Mouse (Mus musculus) mesoderm, embryonic 11.5 days (tissue): ENCODE data around the gene Otoa.

Experiments used
- DNase-seq: peaks from one replicate; pipeline ENCODE4 v3.0.0-alpha.2; 2012; ENCODE audit warnings: low read depth, low spot score

Otoa gene

DNA sequence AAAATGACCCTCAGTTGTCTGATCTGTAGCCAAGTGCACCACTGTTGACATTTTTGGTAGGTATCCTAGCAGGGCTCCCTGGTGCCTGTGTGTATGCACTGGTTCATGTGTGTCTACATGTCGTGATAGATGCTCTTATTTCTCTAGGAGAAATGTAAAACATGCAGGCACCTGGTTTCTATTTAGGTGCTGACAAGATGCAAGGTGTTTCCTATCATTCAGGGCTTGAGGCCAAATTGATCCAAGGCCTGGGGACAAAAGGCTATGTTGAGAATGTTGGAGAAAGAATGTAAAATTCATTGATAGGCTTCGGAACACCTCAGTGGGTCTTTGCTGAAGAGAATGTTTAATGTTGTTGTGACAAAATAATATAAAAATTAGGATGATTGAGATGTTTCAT is 366 bp downstream of the Otoa start:
- peak; percentile 11 for DNase-seq

- peak; percentile 30 for DNase-seq
Observed at GRCm38 (mm10) chr7:121082949-121083513, 1.6 kb downstream of the Otoa start.

- DNase-seq, result no peak
Observed at GRCm38 (mm10) chr7:121084840-121085453, 3.5 kb downstream of the Otoa start.

GRCm38 (mm10) chr7:121085500-121085899 is 4.0 kb downstream of the Otoa start:
- peak; percentile 33 for DNase-seq

DNA sequence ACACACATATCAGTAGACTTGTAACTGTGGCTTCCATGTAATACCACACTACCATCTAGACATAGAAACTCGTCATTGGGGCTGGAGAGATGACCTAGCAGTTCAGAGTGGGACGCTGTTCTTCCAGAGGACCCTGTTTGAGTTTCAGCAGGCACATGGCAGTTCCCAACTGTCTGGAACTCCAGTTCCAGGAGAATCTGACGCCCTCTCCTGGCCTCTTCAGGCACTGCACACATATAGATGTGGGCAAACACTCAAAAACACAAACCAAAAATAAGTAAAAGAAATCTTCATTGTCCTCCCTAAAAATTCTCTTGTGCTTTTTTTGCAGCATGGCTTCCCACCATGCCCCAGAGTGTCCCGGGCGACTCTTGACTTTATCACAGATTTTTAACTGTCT is 7.3 kb downstream of the Otoa start:
- no peak for DNase-seq

DNA sequence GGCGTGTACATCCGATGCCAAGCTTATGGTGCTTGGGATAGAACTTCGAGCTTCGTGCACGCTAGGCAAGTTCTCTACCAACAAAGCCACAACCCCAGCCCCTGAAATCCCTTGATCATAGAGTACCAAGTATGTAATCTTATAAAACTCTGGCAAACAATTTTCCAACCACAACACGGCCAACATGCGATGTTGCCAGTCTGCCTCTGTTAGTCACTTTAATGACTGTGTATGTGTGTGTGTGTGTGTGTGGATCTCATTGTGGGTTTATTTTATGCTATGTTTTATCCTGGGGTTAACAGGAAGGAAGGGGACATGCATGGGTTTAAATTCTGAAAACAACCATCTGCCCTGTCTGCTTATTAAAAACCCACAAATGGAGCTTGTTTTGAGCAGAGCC is 9.3 kb downstream of the Otoa start:
- no peak for DNase-seq

- DNase-seq, result no peak
Observed at GRCm38 (mm10) chr7:121093026-121093425, 11.6 kb downstream of the Otoa start.

DNA sequence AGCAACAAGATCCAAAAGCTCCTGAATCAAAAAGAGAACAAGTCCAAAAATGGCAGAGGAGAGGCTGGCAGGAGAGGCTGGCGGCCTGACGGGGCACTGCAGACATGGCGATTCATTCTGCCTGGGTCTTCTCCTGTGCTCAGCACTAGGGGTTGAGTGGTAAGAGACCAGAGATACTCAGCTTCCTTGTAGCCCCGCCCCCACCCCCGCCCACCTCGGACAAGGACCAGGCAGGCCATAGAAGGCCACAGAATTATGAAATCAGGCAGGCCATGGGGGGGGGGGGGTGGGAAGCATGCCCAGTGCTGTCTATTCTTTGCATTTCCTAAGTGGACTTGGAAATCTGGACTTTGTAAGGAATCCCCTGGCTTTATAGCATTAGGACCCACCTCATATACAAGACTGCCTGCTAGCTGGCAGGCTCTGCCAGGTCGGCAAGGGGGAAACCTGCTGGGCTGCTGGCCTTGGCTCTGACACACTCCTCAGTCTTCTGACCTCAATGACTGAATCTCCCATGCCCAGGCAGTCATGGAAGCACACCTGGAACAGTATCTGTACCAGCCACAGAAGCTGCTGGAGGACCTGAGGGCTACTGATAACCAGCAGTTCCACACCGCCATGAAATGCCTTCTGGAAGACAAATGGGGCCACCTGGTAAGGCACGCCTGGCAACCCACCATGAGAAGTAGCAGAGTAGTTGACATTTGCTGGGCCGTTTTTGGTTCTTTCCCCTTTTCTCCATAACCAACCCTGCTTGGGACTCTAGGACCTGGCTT is 17.4 kb downstream of the Otoa start:
- DNase-seq, result no peak

GRCm38 (mm10) chr7:121107851-121108250 is 26.4 kb downstream of the Otoa start:
- no peak for DNase-seq

DNA sequence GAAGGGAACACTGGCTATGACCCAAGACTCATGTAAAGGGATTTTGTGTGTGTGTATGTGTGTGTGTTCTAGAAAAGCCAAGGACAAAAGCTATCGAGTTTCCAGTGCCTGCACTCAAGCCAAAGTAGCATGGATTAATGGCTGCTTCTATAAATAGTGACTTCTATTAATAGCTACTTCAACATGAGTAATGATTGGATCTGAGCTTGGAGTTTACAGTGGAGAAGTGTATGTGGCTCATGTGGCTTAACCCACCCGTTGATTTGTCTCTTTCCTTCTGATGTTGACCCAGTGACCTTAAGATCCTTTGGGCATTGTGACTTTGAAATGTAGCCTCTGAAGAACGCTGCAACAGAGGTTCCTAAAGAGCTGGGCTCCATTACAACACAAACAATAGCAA is 29.9 kb downstream of the Otoa start:
- DNase-seq, result peak; percentile 28

GRCm38 (mm10) chr7:121111762-121112161 is 30.3 kb downstream of the Otoa start:
- no peak for DNase-seq

GRCm38 (mm10) chr7:121120143-121120818 is 38.8 kb downstream of the Otoa start:
- peak; percentile 80 for DNase-seq

- no peak for DNase-seq
Observed at GRCm38 (mm10) chr7:121130837-121131236, 49.4 kb downstream of the Otoa start.

GRCm38 (mm10) chr7:121141274-121141673 is 59.8 kb downstream of the Otoa start:
- DNase-seq, result no peak

GRCm38 (mm10) chr7:121150662-121151061 is 69.2 kb downstream of the Otoa start:
- DNase-seq, result no peak

DNA sequence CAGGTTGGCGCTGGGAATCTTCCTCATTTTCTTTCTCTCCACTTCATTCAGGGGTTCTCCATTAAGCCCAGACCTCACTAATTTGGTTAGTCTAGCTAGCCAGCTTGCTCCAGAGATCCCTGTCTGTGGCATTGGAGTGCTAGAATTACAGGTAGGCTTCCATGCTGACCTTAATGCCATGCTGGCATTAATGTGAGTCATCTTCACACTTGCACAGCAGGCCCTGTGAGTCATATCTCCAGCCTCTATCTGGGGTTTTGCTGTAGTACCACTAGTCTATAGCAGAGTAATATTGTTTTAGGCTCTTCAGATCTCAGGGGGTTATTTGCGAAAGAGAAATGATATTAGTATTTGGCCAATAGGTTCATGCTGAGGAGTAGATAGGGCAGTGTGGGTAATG is 70.7 kb downstream of the Otoa start:
- no peak for DNase-seq

- no peak for DNase-seq
Observed at GRCm38 (mm10) chr7:121165616-121166015, 84.2 kb downstream of the Otoa start.

- DNase-seq, result no peak
Observed at GRCm38 (mm10) chr7:121171888-121172287, 90.4 kb downstream of the Otoa start.

- DNase-seq, result no peak
Observed at GRCm38 (mm10) chr7:121187201-121187786, 105.8 kb downstream of the Otoa start.

DNA sequence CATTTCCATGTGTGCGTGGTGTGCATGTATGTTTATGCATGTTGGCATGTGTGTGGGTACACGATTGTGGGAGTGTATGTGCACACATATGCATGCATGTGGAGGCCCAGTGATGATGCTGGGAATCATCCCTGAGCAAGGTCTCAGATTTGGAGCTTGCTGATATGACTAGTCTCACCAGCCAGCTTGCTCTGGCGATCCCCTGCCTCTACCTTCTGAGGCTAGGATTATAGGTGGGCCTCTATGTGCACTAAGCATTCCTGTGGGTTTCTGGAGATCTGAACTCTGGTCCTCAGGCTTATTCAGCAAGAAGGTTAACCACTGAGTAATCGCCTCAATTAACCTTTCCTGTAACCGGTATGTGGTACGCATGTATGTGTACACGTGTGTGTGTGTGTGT is 107.5 kb downstream of the Otoa start:
- DNase-seq, result no peak

- DNase-seq, result no peak
Observed at GRCm38 (mm10) chr7:121198933-121199332, 117.5 kb downstream of the Otoa start.

GRCm38 (mm10) chr7:121211804-121212203 is 130.4 kb downstream of the Otoa start:
- no peak for DNase-seq
